Mouse (Mus musculus): Measurements from ENCODE around the gene Apex2.

- TF ChIP-seq BHLHE40 (IDR thresholded peaks at IDR 0.05; ENCODE audit: low read depth, low read length) = no peak
- TF ChIP-seq EP300 (IDR thresholded peaks at IDR 0.05; ENCODE audit: low read length) = no peak
Observed at GRCm38 (mm10) chrX:150508696-150509095, 81.0 kb downstream of the Apex2 start.

Measured in CH12.LX (cell line).